In genomic region chr5:102777852-102778251, GRCm38 (mm10) we compare ENCODE assay signal across 12 mouse cellular contexts.
DNase-seq lines count a peak whose midpoint lies in the region; ATAC-seq and TF ChIP-seq lines count a peak whose summit lies in the region.
"Had no signal": no experiment of that assay in that cellular context is flagged by ENCODE, and none has a peak within 500 bp of the region (broad histone marks: within the 10 kb centered on the region; RNA-seq: fewer than 3 reads in every experiment).

No protein-coding gene starts in this region.

- H3K9me3 ChIP-seq in heart, embryonic 15.5 days (replicated peaks), result no peaks in the 10 kb centered on the region
- H3K9me3 ChIP-seq: embryonic facial prominence, embryonic 12.5 days; midbrain, embryonic 12.5 days had no signal

- H3K27me3 ChIP-seq in kidney, adult 2 months (replicated peaks; ENCODE audit: control insufficient read depth, insufficient read depth, low read length), result no peaks in the 10 kb centered on the region
- no peaks in the 10 kb centered on the region for H3K27me3 ChIP-seq in heart, embryonic 15.5 days
- H3K27me3 ChIP-seq: embryonic facial prominence, embryonic 12.5 days; midbrain, embryonic 12.5 days had no signal

- no peak for TF ChIP-seq POLR2A in kidney, adult 2 months (IDR thresholded peaks at IDR 0.05; ENCODE audit: low read depth, low read length)

- no peak overlapping the region for H3K4me3 ChIP-seq in kidney, adult 2 months (ENCODE audit: insufficient read depth, low read depth, low read length)
- H3K4me3 ChIP-seq in heart, embryonic 15.5 days, result no peak overlapping the region
- H3K4me3 ChIP-seq: embryonic facial prominence, embryonic 12.5 days; midbrain, embryonic 12.5 days had no signal

- H3K4me1 ChIP-seq in kidney, adult 2 months (ENCODE audit: control insufficient read depth, insufficient read depth, low read length), result peaks cover 32% of the 10 kb centered on the region
- peaks cover 12% of the 10 kb centered on the region for H3K4me1 ChIP-seq in heart, embryonic 15.5 days (replicated peaks)

- peak overlapping the region; percentile 80 for H3K27ac ChIP-seq in kidney, adult 2 months (ENCODE audit: insufficient read depth, low read depth, low read length)
- H3K27ac ChIP-seq in heart, embryonic 15.5 days, result peak overlapping the region; percentile 28; the same call in 1 of the 2 replicates
- H3K27ac ChIP-seq: embryonic facial prominence, embryonic 12.5 days; hindbrain, embryonic 14.5 days; midbrain, embryonic 12.5 days had no signal

- no peak for TF ChIP-seq CTCF in kidney, adult 2 months (conservative IDR thresholded peaks at IDR 0.05; ENCODE audit: insufficient read depth, insufficient read length, low read depth, low read length)

- peak overlapping the region; percentile 17 for H3K4me2 ChIP-seq in heart, embryonic 15.5 days
- H3K4me2 ChIP-seq: embryonic facial prominence, embryonic 12.5 days; hindbrain, embryonic 14.5 days; midbrain, embryonic 12.5 days had no signal

- 45% methylated on average over 9 of the region's 9 CpGs for WGBS in kidney, adult 2 months
- 43% methylated on average over 9 of the region's 9 CpGs for WGBS in heart, embryonic 15.5 days

- ATAC-seq in heart, embryonic 15.5 days (replicated peaks; ENCODE audit: insufficient number of reproducible peaks, insufficient read depth, low FRiP score, low read depth), result peak; percentile 50; the same call in 1 of the 2 replicates
- ATAC-seq in neutrophil, adult 5-6 weeks (ENCODE audit: extremely low read depth, insufficient number of reproducible peaks, low FRiP score, poor library complexity, severe bottlenecking), result peak; percentile 91

- no peak for DNase-seq in kidney, adult 2 months
- DNase-seq in kidney, postnatal 25 days, result no peak
- DNase-seq in spleen, postnatal 36 days (ENCODE audit: low spot score in 2 of 2), result peak; percentile 38 to 53
- DNase-seq in spleen, postnatal 14 days (ENCODE audit: low spot score in 2 of 2), result no peak
- no peak for DNase-seq in layer of hippocampus, postnatal 36 days
- no peak for DNase-seq in kidney, postnatal 10 days
- DNase-seq: adrenal gland, postnatal 25 days had no signal

- H3K9ac ChIP-seq in heart, embryonic 15.5 days, result no peak overlapping the region
- H3K9ac ChIP-seq: embryonic facial prominence, embryonic 12.5 days; hindbrain, embryonic 14.5 days; midbrain, embryonic 12.5 days had no signal

- peaks cover 5% of the 10 kb centered on the region; the same call in 1 of the 2 replicates for H3K36me3 ChIP-seq in kidney, adult 2 months (ENCODE audit: control insufficient read depth, insufficient read depth, low read length)
- no peaks in the 10 kb centered on the region for H3K36me3 ChIP-seq in heart, embryonic 15.5 days
- H3K36me3 ChIP-seq: embryonic facial prominence, embryonic 12.5 days; midbrain, embryonic 12.5 days had no signal

Comparison
In these comparisons a context has a peak if more than half of its experiments do, and no peak if none do; other contexts are left out.
1. DNase-seq: peak in spleen, postnatal 36 days (2 of 2); none in kidney, adult 2 months (single experiment), kidney, postnatal 25 days (0 of 2), spleen, postnatal 14 days (0 of 2), layer of hippocampus, postnatal 36 days (0 of 2) and kidney, postnatal 10 days (single experiment).